Mouse (Mus musculus) ES-E14 (cell line): ENCODE measurements around the gene C2cd3. TPM values are rescaled to one million over a fixed set of nuclear protein-coding genes. Genes with fewer than 3 reads are reported as not detected.
A peak's percentile ranks its signal among the peaks of the same experiment; 100 is the strongest.

Experiments
- DNase-seq: peaks from one replicate; pipeline ENCODE4 v3.0.0-alpha.2; 2013; ENCODE audit warnings: low read depth, low spot score
- H3K27ac ChIP-seq: 2 replicates; pipeline ENCODE4 v1.5.1; 2012; ENCODE audit warnings: low read depth, mild to moderate bottlenecking, low read length, moderate library complexity, mixed read lengths; ENCODE audit not compliant: poor library complexity, insufficient read depth, severe bottlenecking
- H3K36me3 ChIP-seq: 2 replicates; pipeline ENCODE4 v1.6.1; 2012; ENCODE audit warnings: mild to moderate bottlenecking, low read length, moderate library complexity, mixed read lengths; ENCODE audit not compliant: control insufficient read depth, poor library complexity, insufficient read depth, severe bottlenecking
- H3K4me1 ChIP-seq, 2 experiments: fragments of 150-350 bp in 1 of 2; sonication (generic) in 1 of 2; 2 replicates each; pipeline ENCODE4 v1.6.1; 2012; ENCODE audit warnings: low read length in 2 of 2, mild to moderate bottlenecking in 1 of 2, mixed read lengths in 1 of 2; ENCODE audit not compliant: control insufficient read depth in 2 of 2, insufficient read depth in 2 of 2, poor library complexity in 1 of 2
- H3K4me3 ChIP-seq, 2 experiments: fragments of 150-350 bp in 1 of 2; sonication (generic) in 1 of 2; 2 replicates each; pipeline ENCODE4 v1.5.1; 2012; ENCODE audit warnings: low read length in 2 of 2, low read depth in 1 of 2, mild to moderate bottlenecking in 1 of 2, mixed read lengths in 1 of 2; ENCODE audit not compliant: insufficient read depth in 1 of 2, poor library complexity in 1 of 2, severe bottlenecking in 1 of 2
- H3K9ac ChIP-seq: 2 replicates; pipeline ENCODE4 v1.6.1; 2012; ENCODE audit warnings: low read depth, mild to moderate bottlenecking, low read length, mixed read lengths; ENCODE audit not compliant: poor library complexity, insufficient read depth, severe bottlenecking
- H3K9me3 ChIP-seq: fragments of 150-350 bp; sonication (generic); 2 replicates; pipeline ENCODE4 v1.6.1; 2012; ENCODE audit warnings: low read depth, mild to moderate bottlenecking, low read length; ENCODE audit not compliant: control insufficient read depth, insufficient read depth
- CHD2 ChIP-seq: IDR thresholded peaks from 2 replicates; pipeline ENCODE4 v1.6.1; 2014; ENCODE audit warnings: mild to moderate bottlenecking, low read depth, low read length, inconsistent platforms
- HCFC1 ChIP-seq: IDR thresholded peaks from 2 replicates; pipeline ENCODE4 v1.6.1; 2012; ENCODE audit warnings: low read length, inconsistent platforms, borderline replicate concordance; ENCODE audit not compliant: insufficient read depth
- MAFK ChIP-seq: IDR thresholded peaks from 2 replicates; pipeline ENCODE4 v1.6.1; 2014; ENCODE audit warnings: mild to moderate bottlenecking, low read depth, low read length, inconsistent platforms; ENCODE audit not compliant: insufficient read depth
- ZC3H11A ChIP-seq: IDR thresholded peaks from 2 replicates; pipeline ENCODE4 v1.6.1; 2012; ENCODE audit warnings: low read depth, mild to moderate bottlenecking, inconsistent platforms, low read length, borderline replicate concordance
- ZNF384 ChIP-seq: IDR thresholded peaks from 2 replicates; pipeline ENCODE4 v1.6.1; 2012; ENCODE audit warnings: low read depth, low read length, inconsistent platforms
- in situ Hi-C, 2 experiments: fragments of 600-800 bp; cut with MboI; formaldehyde crosslinking; loops; one replicate each; pipeline ENCODE4 v1.15.1; 2025; ENCODE audit warnings: low sequenced_read_pairs in 2 of 2, inconsistent platforms in 1 of 2; ENCODE audit not compliant: unreplicated experiment in 2 of 2
- total RNA-seq: library from RNA; depleted of rRNA; stranded (reverse); fragments of 300-350 nt; gene quantifications from 2 replicates; pipeline ENCODE4 v1.2.3, GENCODE M21; 2012

The C2cd3 gene
- total RNA-seq, 1 experiment = 10.9 TPM

DNA sequence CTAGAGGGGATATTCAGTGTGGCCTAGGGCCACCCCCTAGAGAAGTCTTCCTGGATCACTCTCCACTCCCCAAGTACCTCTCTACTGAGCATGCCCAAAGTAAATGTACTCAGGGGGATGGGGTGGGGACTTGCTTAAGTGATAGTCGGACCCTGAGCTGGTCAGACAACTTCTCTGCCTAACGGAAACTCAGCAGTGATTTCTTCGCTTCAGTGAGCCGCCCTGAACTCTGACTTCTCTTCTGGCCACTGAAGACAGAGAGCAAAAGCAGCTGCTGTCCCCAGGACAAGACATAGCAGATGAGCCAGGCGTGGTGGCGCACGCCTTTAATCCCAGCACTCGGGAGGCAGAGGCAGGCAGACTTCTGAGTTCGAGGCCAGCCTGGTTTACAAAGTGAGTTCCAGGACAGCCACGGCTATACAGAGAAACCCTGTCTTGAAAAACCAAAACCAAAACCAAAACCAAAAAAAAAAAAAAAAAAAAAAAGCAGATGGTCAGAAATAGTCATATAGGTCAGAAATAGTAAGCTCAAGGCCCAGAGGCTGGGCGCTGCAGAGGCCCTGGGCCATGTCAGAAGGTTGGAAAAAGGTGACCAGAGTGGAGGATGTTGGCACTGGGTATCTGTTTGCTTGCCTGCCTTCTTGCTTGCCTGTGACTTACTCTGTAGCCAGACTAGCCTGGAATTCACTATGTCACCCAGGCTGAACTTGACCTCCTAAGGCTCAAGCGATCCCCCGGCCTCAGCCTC lies 132.9 kb downstream of the C2cd3 start:
- Histone ChIP-seq H3K36me3 (peaks cover 2% of the 10 kb centered on the region), H3K4me3 (no peak overlapping the region), H3K27ac (no peak overlapping the region), H3K9me3 (no peaks in the 10 kb centered on the region), H3K4me1 (peaks cover 2 to 31% of the 10 kb centered on the region in 2 experiments), H3K9ac (no peak overlapping the region)
- no peak for TF ChIP-seq ZC3H11A
- no peak for TF ChIP-seq CHD2
- TF ChIP-seq ZNF384 = no peak
- no peak for TF ChIP-seq HCFC1
- no peak for TF ChIP-seq MAFK
- in situ Hi-C loops = no loop called here
- no peak for DNase-seq

DNA sequence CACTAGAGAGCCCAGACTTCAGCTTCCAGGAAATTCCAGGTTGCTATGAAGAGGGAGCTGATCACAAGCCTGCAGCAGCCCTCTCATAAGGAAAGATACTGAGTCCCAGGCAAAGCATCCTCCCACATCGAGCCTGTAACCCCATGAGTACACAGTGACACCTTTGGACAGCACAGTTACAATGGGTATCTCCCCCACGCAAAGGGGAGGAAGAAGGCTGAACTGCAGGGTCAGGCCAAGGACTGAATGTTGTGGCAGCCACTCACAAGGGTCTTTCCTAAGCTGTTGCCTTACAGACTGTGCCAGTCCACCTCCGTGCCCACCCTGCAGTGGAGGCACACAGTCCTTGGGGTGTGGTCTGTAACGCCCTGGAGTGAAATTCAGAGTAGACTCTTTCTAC lies 134.5 kb downstream of the C2cd3 start:
- DNase-seq = no peak
- Histone ChIP-seq H3K4me3 (no peak overlapping the region), H3K27ac (no peak overlapping the region), H3K36me3 (no peaks in the 10 kb centered on the region), H3K9ac (no peak overlapping the region), H3K4me1 (peaks cover 2 to 25% of the 10 kb centered on the region in 2 experiments), H3K9me3 (no peaks in the 10 kb centered on the region)
- no peak for TF ChIP-seq MAFK
- TF ChIP-seq CHD2 = no peak
- TF ChIP-seq HCFC1 = no peak
- TF ChIP-seq ZC3H11A = no peak
- TF ChIP-seq ZNF384 = no peak
- in situ Hi-C loops = no loop called here

DNA sequence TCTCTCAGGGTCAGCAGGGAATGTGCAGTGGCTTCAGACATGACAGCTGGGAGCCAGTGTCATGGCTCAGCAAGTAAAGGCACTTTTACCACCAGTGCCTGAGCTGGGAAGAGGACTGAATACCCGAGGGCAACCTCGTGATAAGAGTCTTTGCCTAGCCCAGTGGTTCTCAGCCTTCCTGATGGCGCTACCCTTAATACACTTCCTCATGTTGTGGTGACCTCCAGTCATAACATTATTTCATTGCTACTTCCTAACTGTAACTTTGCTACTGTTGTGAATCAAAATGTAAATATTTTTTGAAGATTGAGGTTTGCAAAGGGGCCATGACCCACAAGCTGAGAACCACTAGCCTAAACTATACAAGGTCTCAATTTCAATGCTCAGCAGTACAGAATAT lies 136.6 kb downstream of the C2cd3 start:
- no peak for TF ChIP-seq ZNF384
- TF ChIP-seq MAFK = no peak
- no peak for TF ChIP-seq HCFC1
- no peak for TF ChIP-seq CHD2
- no peak for TF ChIP-seq ZC3H11A
- Histone ChIP-seq H3K9ac (no peak overlapping the region), H3K9me3 (no peaks in the 10 kb centered on the region), H3K4me1 (peaks cover 0 to 17% of the 10 kb centered on the region in 2 experiments; a peak in 3 of 4 replicates), H3K27ac (no peak overlapping the region), H3K36me3 (no peaks in the 10 kb centered on the region), H3K4me3 (no peak overlapping the region)
- in situ Hi-C loops = no loop called here
- no peak for DNase-seq

DNA sequence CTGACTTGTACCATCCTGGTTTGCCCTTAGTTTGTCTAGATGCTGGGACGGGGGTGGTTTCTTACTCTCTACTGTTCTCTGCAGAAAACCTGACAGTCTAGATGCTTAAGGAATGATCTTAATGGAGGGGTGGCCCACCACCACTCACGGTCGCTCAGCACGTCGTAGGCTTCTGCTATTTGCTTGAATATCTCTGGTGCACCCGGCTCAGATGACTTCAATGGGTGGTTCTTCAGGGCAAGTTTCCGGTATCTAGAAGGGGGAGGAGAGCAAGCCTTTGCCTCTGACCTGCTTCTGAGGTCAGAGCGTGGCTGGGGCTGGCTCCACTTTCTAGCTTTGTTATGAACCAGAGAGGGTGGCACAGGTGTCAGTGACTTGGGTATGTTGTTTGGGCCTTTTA lies 139.6 kb downstream of the C2cd3 start:
- Histone ChIP-seq H3K36me3 (no peaks in the 10 kb centered on the region), H3K4me3 (0 out of 4 replicates have a peak overlapping the region, but pooled peaks of 1 of the 2 experiments have one; percentile 10), H3K27ac (no peak overlapping the region), H3K4me1 (peaks cover 0 to 7% of the 10 kb centered on the region in 2 experiments; a peak in 3 of 4 replicates), H3K9ac (no peak overlapping the region), H3K9me3 (no peaks in the 10 kb centered on the region)
- DNase-seq = no peak
- TF ChIP-seq MAFK = no peak
- TF ChIP-seq ZNF384 = no peak
- no peak for TF ChIP-seq HCFC1
- no peak for TF ChIP-seq ZC3H11A
- no peak for TF ChIP-seq CHD2
- in situ Hi-C loops = no loop called here
